Mouse (Mus musculus) layer of hippocampus, postnatal 25 days (tissue): ENCODE results near the gene Actr2. TPM values are rescaled to one million over a fixed set of nuclear protein-coding genes. Genes with fewer than 3 reads are reported as not detected.
"Not testable (repeated sequence)": the region's sequence is repeated elsewhere in the genome, so short reads cannot be mapped to it uniquely, and the experiment has no call there.

Experiments
- DNase-seq, 2 experiments: peaks; one replicate each; pipeline ENCODE4 v3.0.0; 2022; ENCODE audit warnings: mixed read lengths in 2 of 2, low spot score in 1 of 2; ENCODE audit errors: extremely low spot score in 1 of 2
- total RNA-seq, 2 experiments: library from RNA; stranded (reverse); gene quantifications; 2 replicates each; pipeline ENCODE4 v1.2.3; 2021

Actr2 gene
- total RNA-seq, 2 experiments from 2014 or later, result 351 to 355 TPM

DNA sequence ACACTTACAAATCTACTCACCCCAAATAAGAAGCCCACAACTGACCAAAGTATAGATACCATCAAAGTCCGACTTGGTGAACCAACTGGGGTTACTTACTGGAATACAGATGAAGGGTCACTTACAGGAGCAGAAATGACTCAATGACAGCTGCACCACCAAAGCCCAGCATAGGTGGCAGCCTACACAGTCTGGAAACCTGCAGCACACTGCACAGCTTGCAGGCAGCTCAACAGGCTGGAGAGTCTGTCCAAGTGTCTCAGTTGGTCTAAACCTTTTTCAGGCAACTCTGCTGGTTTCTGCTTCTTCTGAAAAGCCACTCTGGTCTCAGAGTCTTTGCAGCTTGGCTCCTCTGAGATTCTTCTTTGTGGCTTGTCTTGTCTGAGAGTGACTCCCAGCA, 12.7 kb upstream of the Actr2 start:
- no peak for DNase-seq

GRCm38 (mm10) chr11:20116701-20117100, 4.0 kb upstream of the Actr2 start:
- no peak for DNase-seq

- DNase-seq, result no peak
Measured at GRCm38 (mm10) chr11:20116030-20116551, 3.4 kb upstream of the Actr2 start.

DNA sequence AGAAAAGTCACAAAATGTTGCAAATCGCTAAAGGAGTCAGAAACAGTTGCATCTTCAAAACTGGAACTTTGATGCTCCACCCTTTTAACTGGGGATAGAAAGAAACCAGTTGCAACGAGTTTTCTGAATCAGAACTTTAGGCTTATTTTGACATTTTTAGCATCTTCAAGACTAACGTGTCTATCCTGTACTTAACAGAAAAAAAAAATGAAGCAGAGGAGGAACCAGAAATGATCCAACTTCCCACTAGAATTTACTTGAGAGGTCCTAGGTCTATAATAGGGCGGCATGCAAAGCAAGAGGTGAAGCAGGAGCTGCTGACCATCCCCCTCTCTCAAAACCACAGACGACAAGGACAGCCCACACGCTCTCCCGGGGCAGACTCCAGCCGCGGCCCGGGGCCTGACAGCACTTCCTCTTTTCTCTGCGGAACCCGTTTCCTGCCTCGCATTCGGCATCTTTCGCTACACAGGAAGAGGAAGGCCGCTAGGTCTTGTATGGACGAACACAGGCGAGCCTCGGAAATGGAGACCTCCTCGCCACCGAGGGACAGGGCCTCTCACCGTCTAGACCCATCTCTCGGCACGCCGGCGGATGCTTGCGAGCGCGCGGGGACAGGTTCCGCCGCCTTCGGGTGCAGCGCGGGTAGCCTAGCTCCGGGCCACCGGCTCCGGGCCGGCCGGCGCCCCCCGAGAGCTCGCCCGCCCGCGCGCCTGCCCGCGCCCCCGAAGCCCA, 540 bp downstream of the Actr2 start:
- DNase-seq, result peak in 1 of 2 experiments; percentile 39

DNA sequence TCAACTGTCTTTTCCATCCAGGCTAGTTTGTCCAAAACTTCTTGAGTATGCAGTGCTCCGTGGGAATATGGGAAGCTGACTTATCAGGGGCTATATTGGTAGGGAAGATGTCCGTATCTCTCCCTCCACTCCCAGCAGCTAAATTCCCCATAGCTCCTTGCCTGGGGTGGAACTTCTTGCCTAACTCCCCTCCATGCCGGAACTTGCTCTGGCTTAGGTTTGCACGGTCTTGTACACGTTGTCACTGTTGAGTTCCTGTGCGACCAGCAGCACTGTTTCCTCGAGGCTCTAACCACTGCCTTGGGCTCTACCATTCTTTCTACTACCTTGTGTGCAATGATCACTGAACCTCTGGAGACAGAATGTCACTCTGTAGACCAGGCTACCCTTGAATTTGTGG, 4.6 kb downstream of the Actr2 start:
- no peak for DNase-seq

DNA sequence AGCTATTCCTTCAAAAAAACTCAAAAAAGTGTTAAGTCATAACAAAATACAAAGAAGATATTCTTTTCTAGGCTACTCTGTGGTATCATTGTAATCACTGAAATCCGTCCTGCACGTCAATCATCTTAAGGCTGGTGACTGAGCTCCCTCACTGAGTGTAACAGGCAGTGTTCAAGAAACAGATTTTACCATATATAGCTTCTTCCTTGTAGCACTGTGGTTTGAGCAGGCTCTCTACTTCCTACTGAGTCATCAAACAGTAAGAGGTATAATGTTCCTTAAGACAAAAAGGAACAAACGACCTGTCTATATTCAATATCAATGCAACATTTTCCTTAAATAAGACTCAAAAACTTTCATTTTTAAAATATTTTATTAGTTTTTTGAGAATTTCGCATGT, 5.0 kb downstream of the Actr2 start:
- no peak for DNase-seq

- no peak for DNase-seq
Measured at GRCm38 (mm10) chr11:20106946-20107345, 5.8 kb downstream of the Actr2 start.

DNA sequence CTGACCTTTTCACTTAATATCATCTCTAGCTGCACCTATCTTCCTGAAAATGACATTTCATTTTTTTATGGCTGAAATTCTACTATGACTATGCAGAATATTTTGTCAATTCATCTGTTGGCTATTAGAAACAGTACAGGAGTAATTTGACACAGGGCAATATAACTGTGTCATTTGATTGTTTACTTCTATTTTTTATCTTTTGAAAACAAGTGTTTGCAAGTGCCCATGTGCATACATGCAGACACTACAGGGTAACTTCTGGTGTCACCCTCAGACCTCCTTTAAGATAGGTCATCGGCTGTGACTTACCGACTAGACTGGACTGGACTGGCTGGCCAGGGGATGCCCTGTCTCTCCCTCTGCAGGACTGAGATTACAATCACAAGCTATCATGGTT, 8.8 kb downstream of the Actr2 start:
- no peak for DNase-seq

GRCm38 (mm10) chr11:20086306-20086705, 26.4 kb downstream of the Actr2 start:
- DNase-seq, result no peak

DNA sequence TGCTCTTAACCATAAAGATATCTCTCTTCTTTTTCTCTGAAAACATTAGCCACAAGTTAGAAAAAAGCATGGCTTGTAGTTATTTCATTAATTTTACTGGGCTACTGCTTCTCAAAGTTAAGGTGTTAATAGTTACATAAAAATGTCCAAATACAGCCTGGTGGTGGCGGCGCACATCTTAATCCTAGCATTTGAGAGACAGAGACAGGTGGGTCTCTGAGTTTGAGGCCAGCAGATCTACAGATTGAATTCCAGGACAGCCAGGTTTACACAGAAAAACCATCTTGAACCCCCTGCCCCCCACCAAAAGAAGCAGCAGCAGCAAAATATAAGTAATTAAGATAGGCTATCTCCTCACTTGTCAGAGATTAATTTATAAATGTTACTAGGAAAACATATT, 27.1 kb downstream of the Actr2 start:
- no peak for DNase-seq

DNA sequence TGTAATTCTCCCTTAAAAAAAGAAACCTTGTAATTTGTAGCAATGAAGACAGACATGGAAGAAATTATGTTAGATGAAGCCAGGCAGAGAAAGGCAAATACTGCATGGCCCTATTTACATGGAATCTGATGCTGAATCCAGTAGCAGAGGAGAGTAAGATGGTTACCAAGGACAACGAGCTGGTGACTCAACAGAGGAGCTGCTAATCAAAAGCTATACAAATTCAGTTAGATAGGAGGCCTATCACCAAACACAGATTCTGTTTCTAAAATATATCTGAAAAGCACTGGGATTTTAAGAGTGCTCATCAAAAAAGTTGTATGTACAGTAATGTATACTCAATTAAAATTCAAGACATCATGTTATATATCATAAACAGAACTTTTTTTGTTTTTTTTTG, 37.3 kb downstream of the Actr2 start:
- no peak for DNase-seq

DNA sequence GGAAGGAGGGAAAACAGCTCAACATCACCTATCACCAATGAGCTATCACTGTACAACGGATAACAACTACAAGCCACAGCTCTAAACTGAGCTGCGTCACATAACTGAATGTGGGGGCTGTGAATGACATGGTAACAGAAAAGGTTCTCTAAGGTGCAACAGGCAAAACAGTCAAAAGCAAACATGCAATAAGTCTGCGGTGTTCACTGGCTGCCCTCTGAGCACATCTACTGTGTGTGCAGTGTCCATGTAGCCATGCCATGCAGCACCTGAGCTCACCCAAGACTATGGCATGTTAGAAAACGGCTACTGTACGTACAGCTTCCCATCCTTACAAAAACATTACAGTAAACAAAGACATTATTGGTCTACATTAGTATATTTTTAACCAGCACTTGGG, 39.9 kb downstream of the Actr2 start:
- DNase-seq, result no peak

DNA sequence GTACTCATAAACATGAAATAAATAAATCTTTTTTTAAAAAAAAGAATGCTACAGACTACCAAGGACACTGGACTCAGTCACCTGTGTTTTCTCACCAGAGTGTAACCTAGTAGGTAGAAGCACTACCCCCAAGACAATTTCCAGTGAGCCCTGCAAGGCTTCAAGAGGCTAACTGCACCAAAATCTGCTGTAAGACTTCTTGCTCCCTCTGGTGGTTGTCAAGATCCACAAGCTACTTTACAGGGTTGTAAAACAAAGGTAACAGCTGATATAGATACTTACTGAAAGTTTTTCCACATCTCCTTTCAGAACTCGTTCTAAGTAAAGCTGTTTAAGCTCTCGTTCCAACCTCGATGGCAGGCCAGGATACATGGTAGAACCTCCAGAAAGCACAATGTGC, 40.5 kb downstream of the Actr2 start:
- DNase-seq, result no peak

GRCm38 (mm10) chr11:20068346-20069004, 44.2 kb downstream of the Actr2 start:
- DNase-seq, result no peak

DNA sequence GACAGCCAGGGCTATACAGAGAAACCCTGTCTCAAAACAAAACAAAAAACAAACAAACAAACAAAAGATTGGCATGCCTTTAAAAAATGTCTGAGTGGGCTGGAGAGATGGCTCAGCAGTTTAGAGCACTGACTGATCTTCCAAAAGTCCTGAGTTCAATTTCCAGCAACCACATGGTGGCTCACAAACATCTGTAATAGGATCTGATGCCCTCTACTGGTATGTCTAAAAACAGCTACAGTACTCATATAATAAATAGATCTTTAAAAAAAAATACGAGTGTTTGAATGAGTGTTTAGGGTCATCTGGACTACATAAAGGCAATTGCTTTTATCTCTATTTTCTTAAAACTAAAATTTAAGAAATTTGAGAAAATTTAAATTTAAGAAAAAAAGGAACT, 45.2 kb downstream of the Actr2 start:
- no peak for DNase-seq

- no peak for DNase-seq
Measured at GRCm38 (mm10) chr11:20066106-20066505, 46.6 kb downstream of the Actr2 start.

DNA sequence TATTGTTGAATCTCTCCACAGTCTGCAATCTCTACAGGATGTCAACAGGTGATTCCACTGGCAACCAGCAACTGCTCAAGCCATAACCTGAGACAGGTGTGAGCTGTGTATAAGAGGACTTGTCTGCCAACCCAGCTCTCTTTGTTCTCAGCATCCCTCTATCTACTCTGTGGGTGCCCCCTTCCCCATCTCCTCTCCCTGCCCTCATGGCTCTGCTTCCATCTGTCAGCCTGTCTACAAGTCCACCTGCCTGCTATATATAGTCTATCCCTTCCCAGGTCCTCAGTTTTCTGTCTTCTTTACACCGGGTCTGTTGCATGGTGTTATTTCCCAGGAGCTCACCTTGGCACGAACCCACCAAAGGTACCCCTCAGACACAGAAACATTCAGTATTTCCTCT, 47.8 kb downstream of the Actr2 start:
- DNase-seq, result no peak

DNA sequence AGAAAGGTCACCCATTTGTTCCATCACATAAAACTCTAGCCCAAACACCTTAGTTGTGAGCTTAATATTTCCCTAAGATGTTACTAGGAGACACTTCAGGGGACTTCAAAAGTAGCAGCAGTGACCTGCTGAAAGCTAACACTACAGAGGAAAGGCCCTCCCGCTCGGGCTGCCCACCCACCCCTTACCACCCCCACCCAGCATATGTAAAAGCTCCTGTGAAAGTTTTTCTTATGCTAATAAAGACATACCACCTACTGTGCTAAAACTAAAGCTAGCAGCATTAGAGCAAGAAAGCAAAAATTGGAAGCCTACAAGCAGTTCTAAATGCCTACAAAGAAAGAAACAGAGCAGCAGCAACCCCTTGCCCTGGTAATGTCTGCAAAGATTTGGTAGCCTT, 48.6 kb downstream of the Actr2 start:
- DNase-seq, result not testable (repeated sequence)

DNA sequence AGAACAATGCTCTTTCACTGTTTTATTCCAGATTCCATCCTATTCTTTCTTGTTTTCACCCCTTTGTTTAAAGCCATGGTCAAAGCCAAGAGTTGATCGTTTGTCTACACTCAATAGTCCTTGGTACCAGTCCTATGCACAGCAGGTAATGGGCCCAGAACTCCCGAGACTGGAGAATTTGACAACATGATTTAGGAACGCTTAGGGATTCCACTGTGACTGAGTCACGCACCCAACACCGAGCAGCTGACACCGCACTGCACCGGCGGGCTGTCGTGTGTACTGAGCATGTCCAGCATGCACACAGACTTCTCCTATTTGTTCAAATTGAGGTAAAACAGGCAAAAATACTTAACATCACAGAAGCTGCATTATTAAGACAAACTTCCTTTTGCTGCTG, 49.9 kb downstream of the Actr2 start:
- not testable (repeated sequence) for DNase-seq

- no peak for DNase-seq
Measured at GRCm38 (mm10) chr11:20059736-20060135, 53.0 kb downstream of the Actr2 start.

GRCm38 (mm10) chr11:20057429-20057828, 55.3 kb downstream of the Actr2 start:
- DNase-seq, result no peak

GRCm38 (mm10) chr11:20056168-20056567, 56.5 kb downstream of the Actr2 start:
- DNase-seq, result no peak
